Mouse (Mus musculus): Measurements from ENCODE around the gene Golm1. TPM values are rescaled to one million over a fixed set of nuclear protein-coding genes. Genes with fewer than 3 reads are reported as not detected.
"Not testable (repeated sequence)": the region's sequence is repeated elsewhere in the genome, so short reads cannot be mapped to it uniquely, and the experiment has no call there.

Gene Golm1
- polyA plus RNA-seq, 1 experiment, result 3.4 TPM

GRCm38 (mm10) chr13:59609885-59610284 is 65.7 kb downstream of the Golm1 start:
- Histone ChIP-seq H3K27me3 (replicated peaks) (peaks cover 12% of the 10 kb centered on the region), H3K4me1 (peaks cover 24% of the 10 kb centered on the region), H3K9me3 (no peaks in the 10 kb centered on the region), H3K36me3 (replicated peaks; ENCODE audit: low read length) (peaks cover 92% of the 10 kb centered on the region), H3K4me3 (replicated peaks) (no peak overlapping the region)
- no peak for TF ChIP-seq GATA1 (IDR thresholded peaks at IDR 0.05; ENCODE audit: borderline replicate concordance, low read length)
- TF ChIP-seq FLI1 (IDR thresholded peaks at IDR 0.05; ENCODE audit: low read length), result no peak

GRCm38 (mm10) chr13:59605221-59605922 is 70.2 kb downstream of the Golm1 start:
- Histone ChIP-seq H3K4me3 (replicated peaks) (no peak overlapping the region), H3K36me3 (replicated peaks; ENCODE audit: low read length) (peaks cover 98% of the 10 kb centered on the region), H3K27me3 (replicated peaks) (peaks cover 12% of the 10 kb centered on the region), H3K9me3 (peaks cover 18% of the 10 kb centered on the region; the same call in 1 of the 2 replicates), H3K4me1 (peaks cover 24% of the 10 kb centered on the region)
- TF ChIP-seq GATA1 (IDR thresholded peaks at IDR 0.05; ENCODE audit: borderline replicate concordance, low read length) (no peak), FLI1 (IDR thresholded peaks at IDR 0.05; ENCODE audit: low read length) (no peak)

GRCm38 (mm10) chr13:59604511-59604910 is 71.1 kb downstream of the Golm1 start:
- TF ChIP-seq GATA1 (IDR thresholded peaks at IDR 0.05; ENCODE audit: borderline replicate concordance, low read length), result no peak
- Histone ChIP-seq H3K27me3 (replicated peaks) (peaks cover 12% of the 10 kb centered on the region), H3K4me1 (peaks cover 24% of the 10 kb centered on the region), H3K36me3 (replicated peaks; ENCODE audit: low read length) (peaks cover 98% of the 10 kb centered on the region), H3K4me3 (replicated peaks) (no peak overlapping the region), H3K9me3 (peaks cover 18% of the 10 kb centered on the region; the same call in 1 of the 2 replicates)

- TF ChIP-seq GATA1 (IDR thresholded peaks at IDR 0.05; ENCODE audit: borderline replicate concordance, low read length) (no peak), FLI1 (IDR thresholded peaks at IDR 0.05; ENCODE audit: low read length) (no peak)
- H3K4me3 ChIP-seq (replicated peaks), result no peak overlapping the region
- peaks cover 24% of the 10 kb centered on the region for H3K4me1 ChIP-seq
- peaks cover 87% of the 10 kb centered on the region for H3K36me3 ChIP-seq (replicated peaks; ENCODE audit: low read length)
- peaks cover 9% of the 10 kb centered on the region for H3K27me3 ChIP-seq (replicated peaks)
- H3K9me3 ChIP-seq, result peaks cover 18% of the 10 kb centered on the region; the same call in 1 of the 2 replicates
These were observed 72.5 kb downstream of the Golm1 start for GRCm38 (mm10) chr13:59603096-59603495.

GRCm38 (mm10) chr13:59592630-59593029 is 83.0 kb downstream of the Golm1 start:
- TF ChIP-seq FLI1 (IDR thresholded peaks at IDR 0.05; ENCODE audit: low read length), result no peak
- no peak for TF ChIP-seq GATA1 (IDR thresholded peaks at IDR 0.05; ENCODE audit: borderline replicate concordance, low read length)
- Histone ChIP-seq H3K9me3 (0 out of 2 replicates have a peak, but pooled peaks cover 3% of the 10 kb centered on the region), H3K36me3 (replicated peaks; ENCODE audit: low read length) (peaks cover 85% of the 10 kb centered on the region), H3K4me1 (peaks cover 20% of the 10 kb centered on the region), H3K27me3 (replicated peaks) (no peaks in the 10 kb centered on the region), H3K4me3 (replicated peaks) (no peak overlapping the region)

- not testable (repeated sequence) for H3K4me3 ChIP-seq (replicated peaks); H3K9me3 ChIP-seq; H3K27me3 ChIP-seq (replicated peaks)
- Histone ChIP-seq H3K4me1 (peaks cover 26% of the 10 kb centered on the region), H3K36me3 (replicated peaks; ENCODE audit: low read length) (peaks cover 91% of the 10 kb centered on the region)
These were observed 83.6 kb downstream of the Golm1 start for GRCm38 (mm10) chr13:59592058-59592457.

- H3K9me3 ChIP-seq, result 0 out of 2 replicates have a peak, but pooled peaks cover 3% of the 10 kb centered on the region
- no peaks in the 10 kb centered on the region for H3K27me3 ChIP-seq (replicated peaks)
- H3K36me3 ChIP-seq (replicated peaks; ENCODE audit: low read length), result peaks cover 82% of the 10 kb centered on the region
- no peak for TF ChIP-seq GATA1 (IDR thresholded peaks at IDR 0.05; ENCODE audit: borderline replicate concordance, low read length)
- TF ChIP-seq FLI1 (IDR thresholded peaks at IDR 0.05; ENCODE audit: low read length), result no peak
- H3K4me3 ChIP-seq (replicated peaks), result no peak overlapping the region
- H3K4me1 ChIP-seq, result peaks cover 38% of the 10 kb centered on the region
These were observed 84.9 kb downstream of the Golm1 start for GRCm38 (mm10) chr13:59590691-59591090.

- Histone ChIP-seq H3K27me3 (replicated peaks) (no peaks in the 10 kb centered on the region), H3K4me1 (peaks cover 36% of the 10 kb centered on the region), H3K36me3 (replicated peaks; ENCODE audit: low read length) (peaks cover 77% of the 10 kb centered on the region), H3K9me3 (0 out of 2 replicates have a peak, but pooled peaks cover 3% of the 10 kb centered on the region), H3K4me3 (replicated peaks) (no peak overlapping the region)
- no peak for TF ChIP-seq FLI1 (IDR thresholded peaks at IDR 0.05; ENCODE audit: low read length)
- no peak for TF ChIP-seq GATA1 (IDR thresholded peaks at IDR 0.05; ENCODE audit: borderline replicate concordance, low read length)
These were observed 85.9 kb downstream of the Golm1 start for GRCm38 (mm10) chr13:59589672-59590071.

GRCm38 (mm10) chr13:59587201-59587600 is 88.4 kb downstream of the Golm1 start:
- no peaks in the 10 kb centered on the region for H3K27me3 ChIP-seq (replicated peaks)
- H3K36me3 ChIP-seq (replicated peaks; ENCODE audit: low read length), result peaks cover 54% of the 10 kb centered on the region

GRCm38 (mm10) chr13:59585648-59586005 is 90.0 kb downstream of the Golm1 start:
- Histone ChIP-seq H3K4me1 (peaks cover 41% of the 10 kb centered on the region), H3K9me3 (no peaks in the 10 kb centered on the region)

More at GRCm38 (mm10) chr13:59587201-59587600, 88.4 kb downstream of the Golm1 start:
- H3K4me3 ChIP-seq (replicated peaks), result peak overlapping the region; percentile 62
- peaks cover 41% of the 10 kb centered on the region for H3K4me1 ChIP-seq
- TF ChIP-seq FLI1 (IDR thresholded peaks at IDR 0.05; ENCODE audit: low read length) (no peak), GATA1 (IDR thresholded peaks at IDR 0.05; ENCODE audit: borderline replicate concordance, low read length) (no peak)
- no peaks in the 10 kb centered on the region for H3K9me3 ChIP-seq

More at GRCm38 (mm10) chr13:59585648-59586005, 90.0 kb downstream of the Golm1 start:
- TF ChIP-seq GATA1 (IDR thresholded peaks at IDR 0.05; ENCODE audit: borderline replicate concordance, low read length) (no peak), FLI1 (IDR thresholded peaks at IDR 0.05; ENCODE audit: low read length) (no peak)
- peak overlapping the region; percentile 95 for H3K4me3 ChIP-seq (replicated peaks)
- no peaks in the 10 kb centered on the region for H3K27me3 ChIP-seq (replicated peaks)
- peaks cover 39% of the 10 kb centered on the region for H3K36me3 ChIP-seq (replicated peaks; ENCODE audit: low read length)

Data from megakaryocyte, embryonic 14.5 days (primary cell).